Mouse (Mus musculus): Measurements from ENCODE around the gene Syngr1. TPM values are rescaled to one million over a fixed set of nuclear protein-coding genes. Genes with fewer than 3 reads are reported as not detected.

Syngr1 gene
- total and polyA plus RNA-seq, 3 experiments: 105 to 115 TPM; not detected in 1

DNA sequence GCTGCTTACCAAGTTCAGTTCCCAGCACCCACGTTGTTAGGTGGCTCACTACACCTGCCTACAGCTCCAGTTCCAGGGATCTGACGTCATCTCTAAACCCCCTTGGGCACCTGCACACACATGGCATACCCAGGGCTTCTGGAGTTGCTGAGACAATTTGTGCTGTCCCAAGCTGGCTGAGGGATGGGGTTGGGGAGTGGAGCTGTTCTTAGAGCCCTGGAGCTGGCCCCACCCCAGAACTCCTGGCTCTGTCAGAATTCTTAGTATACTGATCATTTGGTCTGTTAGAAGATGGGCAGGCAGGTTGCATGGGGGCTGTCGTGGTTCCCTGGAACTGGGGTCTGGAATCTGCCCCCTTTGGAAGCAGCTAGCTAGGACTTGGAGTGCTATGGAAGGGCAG lies 9.1 kb downstream of the Syngr1 start:
- H3K27me3 ChIP-seq (ENCODE audit: control insufficient read depth in 1 of 2, insufficient read depth in 2 of 2, low read length in 2 of 2): no peaks in the 10 kb centered on the region
- no peak overlapping the region for H3K4me3 ChIP-seq (ENCODE audit: control insufficient read depth in 1 of 2, insufficient read depth in 1 of 2, low read depth in 2 of 2, low read length in 2 of 2)
- peaks cover 0 to 21% of the 10 kb centered on the region in 2 experiments; a peak in 2 of 4 replicates for H3K36me3 ChIP-seq (ENCODE audit: control insufficient read depth in 1 of 2, insufficient read depth in 2 of 2, low read length in 2 of 2)
- no peak for TF ChIP-seq BHLHE40 (IDR thresholded peaks at IDR 0.05; ENCODE audit: borderline replicate concordance, low read depth, low read length)
- TF ChIP-seq ETS1 (IDR thresholded peaks at IDR 0.05; ENCODE audit: low read depth, low read length): no peak
- DNase-seq (ENCODE audit: low read depth, low spot score): no peak
- H3K27ac ChIP-seq (ENCODE audit: control insufficient read depth, low read depth, low read length): no peak overlapping the region
- no peaks in the 10 kb centered on the region for H3K9me3 ChIP-seq (replicated peaks; ENCODE audit: insufficient read depth, low read length)
- H3K4me1 ChIP-seq (ENCODE audit: control insufficient read depth in 1 of 2, insufficient read depth in 2 of 2, low read length in 2 of 2): peaks cover 11 to 28% of the 10 kb centered on the region in 2 experiments; a peak in 3 of 4 replicates
- H3K9ac ChIP-seq (ENCODE audit: control insufficient read depth, low read depth, low read length, poor library complexity, severe bottlenecking): no peak overlapping the region
- H3K79me2 ChIP-seq (ENCODE audit: control insufficient read depth, insufficient read depth, low read length, poor library complexity): peaks cover 7% of the 10 kb centered on the region; the same call in 1 of the 2 replicates

DNA sequence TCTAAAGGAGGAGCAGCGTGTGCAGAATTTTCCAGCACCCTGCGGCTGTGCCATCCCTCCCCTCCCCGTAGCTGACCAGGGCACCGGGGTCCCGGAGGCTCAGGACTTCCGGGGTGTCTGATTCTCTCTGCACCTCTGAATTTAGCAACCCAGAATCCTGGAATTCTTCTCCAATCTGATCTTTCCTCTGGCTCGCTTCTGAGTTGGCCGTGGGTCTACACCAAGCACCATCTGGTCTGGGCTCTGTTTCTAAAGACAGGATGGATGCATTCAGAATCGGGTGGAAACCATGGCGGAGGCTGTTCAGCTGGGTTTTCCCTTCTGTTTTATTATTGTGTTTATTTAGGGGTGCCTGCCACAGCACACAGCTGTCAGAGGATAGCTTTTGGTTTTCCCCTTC lies 9.7 kb downstream of the Syngr1 start:
- Histone ChIP-seq H3K4me3 (ENCODE audit: control insufficient read depth in 1 of 2, insufficient read depth in 1 of 2, low read depth in 2 of 2, low read length in 2 of 2) (no peak overlapping the region), H3K27me3 (ENCODE audit: control insufficient read depth in 1 of 2, insufficient read depth in 2 of 2, low read length in 2 of 2) (no peaks in the 10 kb centered on the region), H3K79me2 (ENCODE audit: control insufficient read depth, insufficient read depth, low read length, poor library complexity) (peaks cover 4% of the 10 kb centered on the region; the same call in 1 of the 2 replicates), H3K27ac (ENCODE audit: control insufficient read depth, low read depth, low read length) (no peak overlapping the region), H3K36me3 (ENCODE audit: control insufficient read depth in 1 of 2, insufficient read depth in 2 of 2, low read length in 2 of 2) (peaks cover 0 to 18% of the 10 kb centered on the region in 2 experiments; a peak in 2 of 4 replicates), H3K9me3 (replicated peaks; ENCODE audit: insufficient read depth, low read length) (no peaks in the 10 kb centered on the region), H3K4me1 (ENCODE audit: control insufficient read depth in 1 of 2, insufficient read depth in 2 of 2, low read length in 2 of 2) (peaks cover 9 to 25% of the 10 kb centered on the region in 2 experiments; a peak in 3 of 4 replicates), H3K9ac (ENCODE audit: control insufficient read depth, low read depth, low read length, poor library complexity, severe bottlenecking) (no peak overlapping the region)
- no peak for DNase-seq (ENCODE audit: low read depth, low spot score)
- TF ChIP-seq POLR2AphosphoS5 (IDR thresholded peaks at IDR 0.05; ENCODE audit: borderline replicate concordance, low read depth, low read length) (no peak), E2F4 (IDR thresholded peaks at IDR 0.05; ENCODE audit: borderline replicate concordance, low read depth, low read length) (no peak), USF2 (IDR thresholded peaks at IDR 0.05; ENCODE audit: borderline replicate concordance in 1 of 2, insufficient read depth in 1 of 2, low read depth in 1 of 2, low read length in 2 of 2) (no peak), MYB (IDR thresholded peaks at IDR 0.05; ENCODE audit: low read depth, low read length) (no peak), UBTF (IDR thresholded peaks at IDR 0.05; ENCODE audit: borderline replicate concordance, insufficient read depth, low read depth, low read length) (no peak), TBP (IDR thresholded peaks at IDR 0.05; ENCODE audit: low read depth, low read length) (no peak), ZNF384 (IDR thresholded peaks at IDR 0.05; ENCODE audit: low read depth, low read length) (no peak), CHD2 (IDR thresholded peaks at IDR 0.05; ENCODE audit: low read length) (no peak), ZKSCAN1 (IDR thresholded peaks at IDR 0.05; ENCODE audit: low read depth, low read length) (no peak), ZC3H11A (IDR thresholded peaks at IDR 0.05; ENCODE audit: low read depth, low read length) (no peak), ETS1 (IDR thresholded peaks at IDR 0.05; ENCODE audit: low read depth, low read length) (no peak), ZMIZ1 (IDR thresholded peaks at IDR 0.05; ENCODE audit: low read depth, low read length) (no peak), RCOR1 (IDR thresholded peaks at IDR 0.05; ENCODE audit: low read depth, low read length) (no peak), MEF2A (IDR thresholded peaks at IDR 0.05; ENCODE audit: extremely low read depth, insufficient replicate concordance, low read depth, low read length, poor library complexity, severe bottlenecking) (no peak), MAFK (IDR thresholded peaks at IDR 0.05; ENCODE audit: borderline replicate concordance, low read depth, low read length) (no peak)

All from MEL (cell line).